ENCODE assay signal across 25 mouse cellular contexts in genomic region chr3:105298273-105298672, GRCm38 (mm10).
DNase-seq lines count a peak whose midpoint lies in the region.
"Had no signal": no experiment of that assay in that cellular context is flagged by ENCODE, and none has a peak within 500 bp of the region (broad histone marks: within the 10 kb centered on the region; RNA-seq: fewer than 3 reads in every experiment).

No protein-coding gene starts in this region.

- H3K27ac ChIP-seq in heart, embryonic 10.5 days, result peak overlapping the region; percentile 64
- H3K27ac ChIP-seq: forebrain, embryonic 12.5 days; heart, embryonic 15.5 days; hindbrain, embryonic 10.5 days; intestine, embryonic 15.5 days; left cerebral cortex, adult 2 months; liver, embryonic 12.5 days; midbrain, embryonic 13.5 days; neural tube, embryonic 13.5 days; stomach, embryonic 15.5 days had no signal

- H3K36me3 ChIP-seq in heart, embryonic 10.5 days, result no peaks in the 10 kb centered on the region
- H3K36me3 ChIP-seq: forebrain, embryonic 12.5 days; heart, embryonic 15.5 days; hindbrain, embryonic 10.5 days; intestine, embryonic 15.5 days; liver, embryonic 12.5 days; midbrain, embryonic 13.5 days; neural tube, embryonic 13.5 days; stomach, embryonic 15.5 days had no signal

- no peaks in the 10 kb centered on the region for H3K27me3 ChIP-seq in heart, embryonic 10.5 days (ENCODE audit: insufficient read depth, poor library complexity, severe bottlenecking)
- H3K27me3 ChIP-seq: forebrain, embryonic 12.5 days; heart, embryonic 15.5 days; intestine, embryonic 15.5 days; liver, embryonic 12.5 days; midbrain, embryonic 13.5 days; neural tube, embryonic 13.5 days; stomach, embryonic 15.5 days had no signal

- intact Hi-C loops in heart, postnatal 25 days (cut with DNase I), result no loop called here
- intact Hi-C loops in left cerebral cortex, postnatal 4 days (cut with DNase I), result no loop called here
- intact Hi-C loops in left cerebral cortex, postnatal 25 days (cut with DNase I), result no loop called here

- 73% methylated on average over 3 of the region's 3 CpGs for WGBS in heart, embryonic 10.5 days

- no peaks in the 10 kb centered on the region for H3K9me3 ChIP-seq in heart, embryonic 10.5 days
- H3K9me3 ChIP-seq: forebrain, embryonic 12.5 days; heart, embryonic 15.5 days; hindbrain, embryonic 10.5 days; intestine, embryonic 15.5 days; liver, embryonic 12.5 days; midbrain, embryonic 13.5 days; neural tube, embryonic 13.5 days; stomach, embryonic 15.5 days had no signal

- H3K4me1 ChIP-seq in heart, embryonic 10.5 days, result peaks cover 17% of the 10 kb centered on the region
- H3K4me1 ChIP-seq: forebrain, embryonic 12.5 days; hindbrain, embryonic 10.5 days; intestine, embryonic 15.5 days; liver, embryonic 12.5 days; midbrain, embryonic 13.5 days; stomach, embryonic 15.5 days had no signal

- peak; percentile 88 for DNase-seq in heart, adult 11 months
- no peak for DNase-seq in heart, postnatal 25 days (ENCODE audit: low spot score)
- DNase-seq in left cerebral cortex, postnatal 4 days, result peak; percentile 7
- no peak for DNase-seq in left cerebral cortex, postnatal 25 days (ENCODE audit: low spot score in 2 of 2)
- no peak for DNase-seq in heart, embryonic 10.5 days (ENCODE audit: low spot score)
- DNase-seq in adrenal gland, postnatal 10 days, result no peak
- no peak for DNase-seq in kidney, postnatal 25 days
- DNase-seq: adrenal gland, postnatal 25 days; cerebellum, adult 2 months; gastrocnemius, postnatal 10 days; kidney, adult 2 months; kidney, postnatal 4 days; liver, postnatal 0 days; lung, postnatal 4 days; right cerebral cortex, postnatal 14 days had no signal

- H3K4me3 ChIP-seq in heart, embryonic 10.5 days, result no peak overlapping the region
- H3K4me3 ChIP-seq: erythroblast, embryonic 14.5 days; forebrain, embryonic 12.5 days; heart, embryonic 15.5 days; hindbrain, embryonic 10.5 days; intestine, embryonic 15.5 days; left cerebral cortex, adult 2 months; liver, embryonic 12.5 days; midbrain, embryonic 13.5 days; neural tube, embryonic 13.5 days; stomach, embryonic 15.5 days had no signal

Comparison
In these comparisons a context has a peak if more than half of its experiments do, and no peak if none do; other contexts are left out.
1. DNase-seq: peak in heart, adult 11 months (single experiment) and left cerebral cortex, postnatal 4 days (single experiment); none in heart, postnatal 25 days (single experiment), left cerebral cortex, postnatal 25 days (0 of 2), heart, embryonic 10.5 days (single experiment), adrenal gland, postnatal 10 days (single experiment) and kidney, postnatal 25 days (0 of 2).